Mouse (Mus musculus) embryonic fibroblast, embryonic 13.5 days (primary cell): ENCODE data around the gene Ndufs2. TPM values are rescaled to one million over a fixed set of nuclear protein-coding genes. Genes with fewer than 3 reads are reported as not detected.

Experiments used
- H3K27ac ChIP-seq: 2 replicates; pipeline ENCODE4 v1.5.1; 2012; ENCODE audit warnings: low read length, control low read depth, inconsistent platforms; ENCODE audit not compliant: insufficient read depth
- H3K4me1 ChIP-seq: 2 replicates; pipeline ENCODE4 v1.6.1; 2011; ENCODE audit warnings: low read length; ENCODE audit not compliant: control insufficient read depth, insufficient read depth
- H3K4me3 ChIP-seq: 2 replicates; pipeline ENCODE4 v1.5.1; 2011; ENCODE audit warnings: mild to moderate bottlenecking, control low read depth, low read length; ENCODE audit not compliant: insufficient read depth
- CTCF ChIP-seq: IDR thresholded peaks from 2 replicates; pipeline ENCODE4 v1.5.1; 2011; ENCODE audit warnings: mild to moderate bottlenecking, control low read depth, low read length, moderate library complexity, borderline replicate concordance; ENCODE audit not compliant: insufficient read depth
- POLR2A ChIP-seq: IDR thresholded peaks from 2 replicates; pipeline ENCODE4 v1.6.1; 2011; ENCODE audit warnings: low read depth, mild to moderate bottlenecking, control low read depth, low read length, moderate library complexity
- polyA plus RNA-seq: library from polyadenylated mRNA; stranded (reverse); fragments of >200 nt; gene quantifications from 2 replicates; pipeline ENCODE4 v1.2.4, GENCODE M21; 2011; ENCODE audit warnings: low read depth; ENCODE audit not compliant: missing spikeins, insufficient read length

Gene Ndufs2
- polyA plus RNA-seq, 1 experiment: 226 TPM

- Histone ChIP-seq H3K4me1 (0 out of 2 replicates have a peak, but pooled peaks cover 3% of the 10 kb centered on the region), H3K27ac (no peak within 1 kb of the TSS), H3K4me3 (peak within 1 kb of the TSS; percentile 89)
- TF ChIP-seq CTCF (no peak), POLR2A (peak; percentile 95)
Measured at GRCm38 (mm10) chr1:171269848-171270572, 18.8 kb upstream of the Ndufs2 start, which contains the start of gene B4galt3. Gene B4galt3 (plus strand): TSS chr1:171270328.

- TF ChIP-seq CTCF (no peak), POLR2A (no peak)
- Histone ChIP-seq H3K4me1 (0 out of 2 replicates have a peak, but pooled peaks cover 3% of the 10 kb centered on the region), H3K27ac (peak overlapping the region; percentile 97), H3K4me3 (no peak overlapping the region)
Measured at GRCm38 (mm10) chr1:171268341-171268740, 17.2 kb upstream of the Ndufs2 start.

GRCm38 (mm10) chr1:171265971-171266744 lies 15.0 kb upstream of the Ndufs2 start:
- Histone ChIP-seq H3K4me3 (no peak overlapping the region), H3K4me1 (peaks cover 7% of the 10 kb centered on the region), H3K27ac (no peak overlapping the region)
- TF ChIP-seq POLR2A (no peak), CTCF (no peak)

DNA sequence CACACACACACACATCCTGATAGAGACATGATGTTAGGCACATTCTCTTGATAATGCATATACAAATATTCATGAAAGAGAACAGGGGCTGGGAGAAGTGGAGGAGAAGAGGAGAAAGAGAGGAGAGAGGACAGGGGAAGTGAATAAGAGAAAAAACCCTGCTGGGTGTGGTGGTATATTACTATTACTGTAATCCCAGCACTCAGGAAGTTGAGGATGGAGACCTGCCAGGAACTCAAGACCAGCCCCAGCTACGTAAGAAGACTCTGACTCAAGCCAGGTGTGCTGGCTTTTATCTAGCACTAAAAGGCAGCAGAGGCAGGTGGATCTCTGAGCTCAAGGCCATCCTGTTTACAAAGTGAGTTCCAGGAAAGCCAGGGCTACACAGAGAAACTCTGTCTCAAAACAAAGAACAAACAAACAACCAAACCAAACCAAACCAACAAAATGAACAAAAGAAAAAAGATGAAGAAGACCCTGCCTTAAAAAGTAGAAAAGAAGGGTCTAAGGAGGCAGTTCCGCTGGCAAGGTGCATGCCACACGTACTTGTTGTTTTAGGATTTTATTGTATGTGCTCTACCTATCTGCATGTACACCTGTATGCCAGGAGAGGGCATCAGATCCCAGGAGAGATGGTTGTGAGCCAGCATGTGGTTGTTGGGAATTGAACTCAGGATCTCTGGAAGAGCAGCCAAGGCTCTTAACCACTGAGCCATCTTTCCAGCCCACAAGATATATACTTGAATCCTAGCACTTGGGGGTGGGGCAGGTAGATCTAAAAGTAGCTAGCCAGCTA lies 12.7 kb upstream of the Ndufs2 start:
- Histone ChIP-seq H3K4me1 (peaks cover 18% of the 10 kb centered on the region), H3K4me3 (no peak overlapping the region), H3K27ac (peak overlapping the region; percentile 100)
- TF ChIP-seq POLR2A: peak; percentile 34; the same call in 1 of the 2 replicates
- TF ChIP-seq CTCF: no peak

- no peak overlapping the region for H3K4me3 ChIP-seq
- peaks cover 15% of the 10 kb centered on the region for H3K4me1 ChIP-seq
- TF ChIP-seq POLR2A (no peak), CTCF (no peak)
- peak overlapping the region; percentile 100 for H3K27ac ChIP-seq
Measured at GRCm38 (mm10) chr1:171263185-171263611, 12.0 kb upstream of the Ndufs2 start.

- TF ChIP-seq POLR2A: peak; percentile 64
- no peak for TF ChIP-seq CTCF
- Histone ChIP-seq H3K27ac (peak overlapping the region; percentile 99), H3K4me1 (peaks cover 15% of the 10 kb centered on the region), H3K4me3 (peak overlapping the region; percentile 3)
Measured at GRCm38 (mm10) chr1:171262594-171263130, 11.5 kb upstream of the Ndufs2 start.

DNA sequence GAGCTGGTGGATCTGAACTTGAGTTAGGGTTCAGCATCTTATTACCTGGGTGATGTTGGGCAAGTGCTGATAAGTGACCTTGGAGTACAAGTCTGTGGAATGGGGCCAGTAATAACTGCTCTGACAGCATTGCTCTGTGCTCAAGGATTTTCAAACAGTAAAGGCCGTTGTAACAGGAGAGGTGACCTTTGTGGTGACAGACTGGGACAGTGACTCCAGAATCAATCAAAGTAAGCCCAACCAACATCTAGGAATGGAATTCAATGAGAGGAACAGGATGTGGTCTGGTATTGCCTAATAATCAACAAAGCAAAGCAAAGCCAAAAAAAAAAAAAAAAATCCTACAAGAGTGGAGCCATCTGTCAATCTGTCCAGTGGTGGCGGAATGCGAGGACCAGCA lies 9.1 kb upstream of the Ndufs2 start:
- TF ChIP-seq CTCF (no peak), POLR2A (no peak; the same call in 1 of the 2 replicates)
- Histone ChIP-seq H3K4me3 (no peak overlapping the region), H3K27ac (no peak overlapping the region), H3K4me1 (peaks cover 15% of the 10 kb centered on the region)

GRCm38 (mm10) chr1:171258921-171259320 lies 7.7 kb upstream of the Ndufs2 start:
- no peak for TF ChIP-seq POLR2A
- TF ChIP-seq CTCF: no peak
- H3K27ac ChIP-seq: no peak overlapping the region

GRCm38 (mm10) chr1:171257781-171258180 lies 6.6 kb upstream of the Ndufs2 start:
- no peak overlapping the region for H3K27ac ChIP-seq
- peaks cover 15% of the 10 kb centered on the region for H3K4me1 ChIP-seq
- TF ChIP-seq POLR2A (no peak), CTCF (no peak)

More at GRCm38 (mm10) chr1:171258921-171259320, 7.7 kb upstream of the Ndufs2 start:
- H3K4me1 ChIP-seq: peaks cover 15% of the 10 kb centered on the region
- no peak overlapping the region for H3K4me3 ChIP-seq

More at GRCm38 (mm10) chr1:171257781-171258180, 6.6 kb upstream of the Ndufs2 start:
- no peak overlapping the region for H3K4me3 ChIP-seq
